Mouse (Mus musculus) right cerebral cortex, postnatal 14 days (tissue): ENCODE measurements at regions not wholly inside any gene's neighbourhood (a gene's known extent, or its start where the extent isn't known, plus 50 kb on each side); places are given as distances from the start of the nearest gene placed in this dataset.
A peak's percentile ranks its signal among the peaks of the same experiment; 100 is the strongest.
"Not testable (repeated sequence)": the region's sequence is repeated elsewhere in the genome, so short reads cannot be mapped to it uniquely, and the experiment has no call there.

Source experiments
- DNase-seq: peaks from one replicate; pipeline ENCODE4 v3.0.0; 2022

- DNase-seq: no peak
Measured at GRCm38 (mm10) chr7:82047456-82047855, 55.4 kb upstream of the Bnc1 start.

- DNase-seq: no peak
Measured at GRCm38 (mm10) chr7:82053411-82053810, 61.3 kb upstream of the Bnc1 start.

- no peak for DNase-seq
Measured at GRCm38 (mm10) chr7:82056551-82057230, 64.6 kb upstream of the Bnc1 start.

GRCm38 (mm10) chr7:82063407-82063806 is 71.3 kb upstream of the Bnc1 start:
- peak; percentile 20 for DNase-seq

- DNase-seq: no peak
Measured at GRCm38 (mm10) chr7:82069629-82070450, 77.7 kb upstream of the Bnc1 start.

- DNase-seq: no peak
Measured at GRCm38 (mm10) chr7:82070946-82071727, 79.0 kb upstream of the Bnc1 start.

- DNase-seq: no peak
Measured at GRCm38 (mm10) chr7:82075359-82075758, 83.3 kb upstream of the Bnc1 start.

GRCm38 (mm10) chr7:82081851-82082250 is 89.8 kb upstream of the Bnc1 start:
- no peak for DNase-seq

GRCm38 (mm10) chr7:82082883-82083282 is 90.8 kb upstream of the Sh3gl3 start:
- no peak for DNase-seq

- no peak for DNase-seq
Measured at GRCm38 (mm10) chr7:82084473-82084872, 89.2 kb upstream of the Sh3gl3 start.

GRCm38 (mm10) chr7:82085205-82085604 is 88.4 kb upstream of the Sh3gl3 start:
- DNase-seq: no peak

- no peak for DNase-seq
Measured at GRCm38 (mm10) chr7:82098136-82098535, 75.5 kb upstream of the Sh3gl3 start.

- DNase-seq: no peak
Measured at GRCm38 (mm10) chr7:82101314-82101713, 72.3 kb upstream of the Sh3gl3 start.

GRCm38 (mm10) chr7:82105631-82106030 is 68.0 kb upstream of the Sh3gl3 start:
- DNase-seq: no peak

GRCm38 (mm10) chr7:82109141-82109540 is 64.5 kb upstream of the Sh3gl3 start:
- DNase-seq: not testable (repeated sequence)

GRCm38 (mm10) chr7:82109550-82109949 is 64.1 kb upstream of the Sh3gl3 start:
- DNase-seq: no peak

- DNase-seq: no peak
Measured at GRCm38 (mm10) chr7:82109977-82110376, 63.7 kb upstream of the Sh3gl3 start.

- no peak for DNase-seq
Measured at GRCm38 (mm10) chr7:82112046-82112445, 61.6 kb upstream of the Sh3gl3 start.

GRCm38 (mm10) chr7:82115646-82116045 is 58.0 kb upstream of the Sh3gl3 start:
- DNase-seq: no peak

GRCm38 (mm10) chr7:82119266-82119665 is 54.4 kb upstream of the Sh3gl3 start:
- peak; percentile 88 for DNase-seq

- DNase-seq: no peak
Measured at GRCm38 (mm10) chr7:82119866-82120265, 53.8 kb upstream of the Sh3gl3 start.

GRCm38 (mm10) chr7:82121746-82122145 is 51.9 kb upstream of the Sh3gl3 start:
- DNase-seq: peak; percentile 59
